In genomic region chr10:43070893-43071292, GRCm38 (mm10) we compare ENCODE assay signal across 26 mouse cellular contexts.
A peak's percentile ranks its signal among the peaks of the same experiment; 100 is the strongest.
DNase-seq lines count a peak whose midpoint lies in the region; ATAC-seq and TF ChIP-seq lines count a peak whose summit lies in the region.
"Had no signal": no experiment of that assay in that cellular context is flagged by ENCODE, and none has a peak within 500 bp of the region (broad histone marks: within the 10 kb centered on the region; RNA-seq: fewer than 3 reads in every experiment).

No protein-coding gene starts in this region.

- peak; percentile 32 for TF ChIP-seq CTCF in heart, adult 2 months (IDR thresholded peaks at IDR 0.05)
- peak; percentile 25; the same call in 1 of the 2 replicates for TF ChIP-seq CTCF in heart, postnatal 0 days (IDR thresholded peaks at IDR 0.05; ENCODE audit: low read depth)

- no peaks in the 10 kb centered on the region for H3K9me3 ChIP-seq in heart, embryonic 14.5 days (ENCODE audit: control insufficient read depth, low read length)
- no peaks in the 10 kb centered on the region for H3K9me3 ChIP-seq in heart, postnatal 0 days (replicated peaks; ENCODE audit: control insufficient read depth, low read length)
- no peaks in the 10 kb centered on the region for H3K9me3 ChIP-seq in forebrain, embryonic 10.5 days
- H3K9me3 ChIP-seq: embryonic facial prominence, embryonic 12.5 days; forebrain, embryonic 12.5 days; limb, embryonic 13.5 days; liver, embryonic 12.5 days; midbrain, embryonic 10.5 days; neural tube, embryonic 13.5 days had no signal

- H3K9ac ChIP-seq in heart, adult 2 months (ENCODE audit: low read depth, low read length): no peak overlapping the region
- no peak overlapping the region; the same call in 1 of the 2 replicates for H3K9ac ChIP-seq in heart, embryonic 14.5 days (ENCODE audit: low read length)
- no peak overlapping the region for H3K9ac ChIP-seq in heart, postnatal 0 days (replicated peaks; ENCODE audit: low read depth, low read length)
- H3K9ac ChIP-seq: embryonic facial prominence, embryonic 12.5 days; forebrain, embryonic 12.5 days; limb, embryonic 13.5 days; liver, embryonic 12.5 days; neural tube, embryonic 13.5 days had no signal

- ATAC-seq in heart, embryonic 14.5 days (ENCODE audit: insufficient number of reproducible peaks, insufficient read depth, low FRiP score, low read depth): no peak
- ATAC-seq in heart, postnatal 0 days (ENCODE audit: insufficient read depth, low read depth): no peak
- ATAC-seq: hindbrain, postnatal 0 days; intestine, embryonic 16.5 days; liver, embryonic 12.5 days; midbrain, embryonic 16.5 days had no signal

- no peak for DNase-seq in heart, adult 2 months
- no peak for DNase-seq in heart, postnatal 36 days
- peak; percentile 24 for DNase-seq in left cerebral cortex, adult 11 months (ENCODE audit: low spot score)
- DNase-seq in left cerebral cortex, postnatal 10 days (ENCODE audit: extremely low spot score in 1 of 2, low spot score in 2 of 2): no peak
- DNase-seq in heart, postnatal 0 days (ENCODE audit: low spot score): peak; percentile 51
- DNase-seq in urinary bladder, adult 18-20 months (ENCODE audit: low spot score in 2 of 2): no peak
- no peak for DNase-seq in forebrain, embryonic 10.5 days (ENCODE audit: extremely low spot score, low spot score)
- DNase-seq: adrenal gland, adult 2 months; cerebellum, adult 18-20 months; cerebellum, postnatal 25 days; gastrocnemius, postnatal 25 days; kidney, adult 9 months; kidney, postnatal 25 days; lung, adult 18-20 months; lung, postnatal 10 days had no signal

- intact Hi-C loops in heart, adult 2 months (cut with DNase I): loop anchor here (2.0 kb wide), 1 partner anchor 64 kb away; no protein-coding TSS in a partner anchor
- intact Hi-C loops in heart, postnatal 36 days (cut with DNase I): no loop called here
- intact Hi-C loops in left cerebral cortex, postnatal 10 days (cut with DNase I): no loop called here

- no peak overlapping the region for H3K4me3 ChIP-seq in heart, adult 2 months
- H3K4me3 ChIP-seq in heart, embryonic 14.5 days (ENCODE audit: control insufficient read depth in 1 of 2, insufficient read depth in 1 of 2, low read depth in 1 of 2, low read length in 2 of 2): no peak overlapping the region
- H3K4me3 ChIP-seq in heart, postnatal 0 days (ENCODE audit: low read depth, low read length): no peak overlapping the region
- no peak overlapping the region for H3K4me3 ChIP-seq in forebrain, embryonic 10.5 days
- H3K4me3 ChIP-seq: embryonic facial prominence, embryonic 12.5 days; forebrain, embryonic 12.5 days; limb, embryonic 13.5 days; liver, embryonic 12.5 days; midbrain, embryonic 10.5 days; myocyte; neural tube, embryonic 13.5 days had no signal

- H3K4me1 ChIP-seq in heart, adult 2 months (ENCODE audit: control insufficient read depth, insufficient read depth, low read length): no peaks in the 10 kb centered on the region; the same call in 1 of the 2 replicates
- peaks cover 11 to 18% of the 10 kb centered on the region in 2 experiments for H3K4me1 ChIP-seq in heart, embryonic 14.5 days (ENCODE audit: control insufficient read depth in 2 of 2, insufficient read depth in 2 of 2, low read length in 2 of 2)
- peaks cover 12% of the 10 kb centered on the region for H3K4me1 ChIP-seq in heart, postnatal 0 days (ENCODE audit: control insufficient read depth, insufficient read depth)
- peaks cover 26% of the 10 kb centered on the region for H3K4me1 ChIP-seq in forebrain, embryonic 10.5 days
- H3K4me1 ChIP-seq: liver, embryonic 12.5 days had no signal

- 57% methylated on average over 6 of the region's 6 CpGs for WGBS in heart, adult 2 months
- 47% methylated on average over 6 of the region's 6 CpGs for WGBS in heart, embryonic 14.5 days
- 37% methylated on average over 6 of the region's 6 CpGs for WGBS in heart, postnatal 0 days
- 93% methylated on average over 6 of the region's 6 CpGs for WGBS in forebrain, embryonic 10.5 days

- TF ChIP-seq EP300 in heart, adult 2 months (IDR thresholded peaks at IDR 0.05; ENCODE audit: insufficient read depth, low read depth, low read length): no peak
- TF ChIP-seq EP300 in heart, postnatal 0 days (IDR thresholded peaks at IDR 0.05; ENCODE audit: low read depth): no peak

- no peaks in the 10 kb centered on the region; the same call in 1 of the 2 replicates for H3K79me2 ChIP-seq in heart, adult 2 months (replicated peaks; ENCODE audit: control insufficient read depth, insufficient read depth, low read length)

- H3K27ac ChIP-seq in heart, adult 2 months: no peak overlapping the region; the same call in 1 of the 2 replicates
- H3K27ac ChIP-seq in heart, embryonic 14.5 days (replicated peaks in 1 of 2; ENCODE audit: control insufficient read depth in 1 of 2, insufficient read depth in 1 of 2, low read depth in 2 of 2, low read length in 2 of 2): peak overlapping the region; percentile 5 to 66; a peak in 2 of 4 replicates
- H3K27ac ChIP-seq in heart, postnatal 0 days (ENCODE audit: low read depth): 0 out of 2 replicates have a peak overlapping the region, but pooled peaks have one; percentile 3
- no peak overlapping the region for H3K27ac ChIP-seq in forebrain, embryonic 10.5 days
- H3K27ac ChIP-seq: embryonic facial prominence, embryonic 12.5 days; forebrain, embryonic 12.5 days; hindbrain, postnatal 0 days; limb, embryonic 13.5 days; liver, embryonic 12.5 days; midbrain, embryonic 10.5 days; neural tube, embryonic 13.5 days had no signal

- peak overlapping the region; percentile 34 for H3K4me2 ChIP-seq in heart, embryonic 14.5 days (ENCODE audit: low read length)
- 0 out of 2 replicates have a peak overlapping the region, but pooled peaks have one; percentile 15 for H3K4me2 ChIP-seq in heart, postnatal 0 days (ENCODE audit: low read depth, low read length)
- H3K4me2 ChIP-seq: embryonic facial prominence, embryonic 12.5 days; forebrain, embryonic 12.5 days; limb, embryonic 13.5 days; liver, embryonic 12.5 days; neural tube, embryonic 13.5 days had no signal

- TF ChIP-seq POLR2A in heart, adult 2 months (IDR thresholded peaks at IDR 0.05; ENCODE audit: insufficient read depth, low read depth, low read length): no peak

- H3K36me3 ChIP-seq in heart, adult 2 months (ENCODE audit: control insufficient read depth, insufficient read depth, low read length): no peaks in the 10 kb centered on the region; the same call in 1 of the 2 replicates
- H3K36me3 ChIP-seq in heart, embryonic 14.5 days (ENCODE audit: control insufficient read depth, insufficient read depth, low read length): 0 out of 2 replicates have a peak, but pooled peaks cover 4% of the 10 kb centered on the region
- no peaks in the 10 kb centered on the region for H3K36me3 ChIP-seq in heart, postnatal 0 days (replicated peaks; ENCODE audit: control insufficient read depth, insufficient read depth, low read length)
- H3K36me3 ChIP-seq in forebrain, embryonic 10.5 days (replicated peaks): peaks cover 5% of the 10 kb centered on the region; the same call in 1 of the 2 replicates
- H3K36me3 ChIP-seq: forebrain, embryonic 12.5 days; liver, embryonic 12.5 days; midbrain, embryonic 10.5 days had no signal

- no peaks in the 10 kb centered on the region for H3K27me3 ChIP-seq in heart, adult 2 months (ENCODE audit: control insufficient read depth, insufficient read depth, low read length)
- H3K27me3 ChIP-seq in heart, embryonic 14.5 days (ENCODE audit: control insufficient read depth, insufficient read depth, low read length): no peaks in the 10 kb centered on the region
- H3K27me3 ChIP-seq in heart, postnatal 0 days (ENCODE audit: control insufficient read depth, insufficient read depth, low read length): no peaks in the 10 kb centered on the region
- H3K27me3 ChIP-seq in forebrain, embryonic 10.5 days (ENCODE audit: poor library complexity, severe bottlenecking): no peaks in the 10 kb centered on the region
- H3K27me3 ChIP-seq: embryonic facial prominence, embryonic 12.5 days; forebrain, embryonic 12.5 days; limb, embryonic 13.5 days; liver, embryonic 12.5 days; neural tube, embryonic 13.5 days had no signal

Comparison
In these comparisons a context has a peak if more than half of its experiments do, and no peak if none do; other contexts are left out.
1. DNase-seq: peak in left cerebral cortex, adult 11 months (single experiment) and heart, postnatal 0 days (single experiment); none in heart, adult 2 months (0 of 2), heart, postnatal 36 days (0 of 2), left cerebral cortex, postnatal 10 days (0 of 2), urinary bladder, adult 18-20 months (0 of 2) and forebrain, embryonic 10.5 days (single experiment).
2. H3K27ac ChIP-seq: peak in heart, embryonic 14.5 days (2 of 2) and heart, postnatal 0 days (single experiment); none in heart, adult 2 months (single experiment) and forebrain, embryonic 10.5 days (single experiment).